Mouse (Mus musculus) right cerebral cortex, postnatal 4 days (tissue): ENCODE data around the gene Olfr640.

Experiments
- DNase-seq: peaks from one replicate; pipeline ENCODE4 v3.0.0-alpha.2; 2022

Gene Olfr640

DNA sequence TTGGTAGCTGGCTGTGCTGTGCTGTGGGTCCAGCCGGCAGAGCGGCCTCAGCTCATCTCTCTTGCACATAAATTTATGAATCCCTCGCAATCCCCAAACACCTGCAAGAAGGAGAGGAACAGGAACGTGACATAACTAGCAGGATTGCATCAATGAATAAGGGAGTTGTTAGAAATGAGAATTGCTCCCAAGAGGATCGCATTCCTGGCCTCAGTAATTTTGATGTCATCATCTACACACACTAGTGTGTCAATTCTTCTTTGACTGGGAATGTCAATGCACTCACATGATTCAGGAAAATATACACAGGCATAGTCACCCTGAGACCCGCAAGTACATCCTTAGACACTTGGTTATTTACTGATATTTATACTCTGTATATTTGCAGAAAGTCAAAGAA is at the start of gene Olfr640:
Gene Olfr640 (minus strand): TSS at position 101 of the 400 bp plus-strand sequence.
- no peak for DNase-seq

DNA sequence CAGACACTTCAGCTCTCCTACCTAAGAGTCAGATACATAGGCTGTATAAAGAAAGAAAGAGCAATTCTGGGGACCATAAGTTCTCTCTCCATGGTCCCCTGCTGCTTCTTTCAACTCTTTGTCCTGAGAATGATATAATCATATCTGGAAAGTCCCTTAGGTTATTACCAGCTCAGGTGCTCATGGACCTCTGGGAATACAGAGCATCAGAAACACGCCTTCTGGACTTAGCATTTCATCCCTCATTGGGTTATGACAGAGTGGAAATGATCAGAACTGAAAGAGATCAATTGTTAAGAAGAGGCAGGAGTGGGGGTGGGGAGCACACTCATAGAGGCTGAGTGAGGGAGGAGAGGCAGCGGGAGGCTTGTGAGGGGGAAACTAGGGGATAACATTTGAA is 46.4 kb upstream of the Olfr640 start, which contains the start of gene Olfr644:
Gene Olfr644 (minus strand): TSS at position 101 of the 400 bp plus-strand sequence.
- no peak for DNase-seq

DNA sequence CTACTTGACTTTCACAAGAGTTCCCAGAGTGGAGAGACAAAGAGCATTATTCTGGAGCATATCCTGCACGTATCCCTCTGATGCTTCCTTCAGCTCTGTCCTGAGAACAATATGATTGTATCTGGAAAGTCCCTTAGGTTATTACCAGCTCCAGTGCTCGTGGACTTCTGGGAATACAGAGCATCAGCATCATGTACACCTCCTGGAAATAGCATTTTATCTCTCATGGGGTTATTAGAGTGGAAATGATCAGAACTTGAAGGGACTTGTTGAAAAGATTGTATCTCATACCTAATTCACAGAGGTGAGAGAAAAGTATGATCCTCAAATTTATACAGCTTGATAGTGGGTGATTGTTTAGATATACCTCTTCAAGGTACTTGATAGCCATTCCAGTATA is 36.0 kb upstream of the Olfr640 start, which contains the start of gene 4930516K23Rik:
Gene 4930516K23Rik (minus strand): TSS at position 101 of the 400 bp plus-strand sequence.
- no peak for DNase-seq

DNA sequence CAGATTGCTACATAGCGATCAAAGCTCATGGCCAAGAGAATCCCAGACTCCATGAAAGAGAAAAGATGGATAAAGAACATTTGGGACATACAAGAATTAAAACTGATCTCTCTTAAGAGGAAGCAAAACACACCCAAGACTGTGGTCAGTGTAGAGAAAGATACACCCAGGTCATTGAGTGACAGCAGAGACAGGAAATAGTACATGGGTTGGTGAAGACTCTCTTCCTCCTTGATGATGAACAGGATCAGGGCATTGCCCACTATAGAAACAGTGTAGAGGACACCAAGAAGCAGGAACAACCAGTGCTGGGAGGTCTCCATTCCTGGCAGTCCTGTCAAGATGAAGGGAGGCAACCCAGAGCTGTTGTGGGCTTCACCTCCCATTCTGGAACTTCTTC is 33.8 kb upstream of the Olfr640 start:
- no peak for DNase-seq

DNA sequence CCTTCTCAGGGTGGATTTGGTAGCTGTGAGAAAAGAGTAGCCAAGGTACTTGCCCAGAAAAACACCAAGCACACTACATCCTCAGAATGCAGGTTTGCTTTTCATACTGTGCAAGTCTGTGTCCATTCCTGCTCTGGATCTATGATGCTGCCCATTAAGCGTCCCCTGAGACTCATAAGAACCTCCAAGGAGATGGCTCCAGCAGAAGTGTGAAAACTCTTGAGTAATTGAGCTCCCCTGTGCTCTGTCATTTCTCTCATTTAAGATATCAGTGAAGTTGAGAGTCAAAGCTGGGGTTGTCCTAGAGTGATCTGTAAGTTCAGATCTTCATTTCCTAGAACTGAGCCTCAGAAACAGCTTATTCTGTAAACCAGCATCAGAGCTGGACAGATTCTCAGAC is 27.2 kb upstream of the Olfr640 start, which contains the start of gene Olfr642:
Gene Olfr642 (minus strand): TSS at position 101 of the 400 bp plus-strand sequence.
- DNase-seq: no peak

DNA sequence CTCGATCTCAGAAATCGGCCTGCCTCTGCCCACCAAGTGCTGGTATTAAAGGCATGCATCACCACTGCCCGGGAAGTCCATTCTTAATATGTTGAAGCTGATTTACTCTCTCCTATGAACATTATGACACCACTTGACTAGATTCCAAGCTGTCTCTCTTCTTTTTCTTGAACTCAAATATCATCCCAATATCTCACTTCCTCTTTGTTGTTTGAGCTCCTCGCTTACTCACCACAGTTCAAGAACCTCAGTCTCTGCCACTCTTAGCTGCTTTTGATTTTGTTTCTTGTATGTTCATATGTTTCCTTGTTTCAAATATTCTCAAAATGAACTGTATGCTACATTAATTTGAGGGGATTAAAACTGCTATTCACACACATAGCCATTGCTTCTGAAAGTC is 25.4 kb upstream of the Olfr640 start:
- DNase-seq: no peak

DNA sequence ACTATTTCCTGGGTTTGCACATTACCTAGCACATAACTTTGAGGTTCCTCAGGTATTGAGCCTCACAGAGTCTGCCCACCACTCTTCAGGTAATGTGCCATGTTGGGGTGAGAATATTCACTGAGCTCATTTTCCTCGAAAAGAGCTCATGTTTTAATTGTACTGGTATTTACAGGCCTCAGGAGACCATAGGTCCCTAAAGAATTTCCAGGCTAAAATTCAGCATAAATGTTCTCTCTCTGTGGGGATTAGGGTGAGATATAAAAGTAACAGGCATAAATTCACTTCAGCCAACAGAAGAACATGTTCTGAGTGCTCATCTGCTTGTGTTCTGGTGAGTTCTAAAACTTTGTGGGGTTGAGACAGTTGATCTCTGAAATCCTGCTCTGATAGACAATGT is 9.8 kb upstream of the Olfr640 start, which contains the start of gene Olfr641:
Gene Olfr641 (plus strand): TSS at position 301 of the 400 bp plus-strand sequence.
- no peak for DNase-seq

DNA sequence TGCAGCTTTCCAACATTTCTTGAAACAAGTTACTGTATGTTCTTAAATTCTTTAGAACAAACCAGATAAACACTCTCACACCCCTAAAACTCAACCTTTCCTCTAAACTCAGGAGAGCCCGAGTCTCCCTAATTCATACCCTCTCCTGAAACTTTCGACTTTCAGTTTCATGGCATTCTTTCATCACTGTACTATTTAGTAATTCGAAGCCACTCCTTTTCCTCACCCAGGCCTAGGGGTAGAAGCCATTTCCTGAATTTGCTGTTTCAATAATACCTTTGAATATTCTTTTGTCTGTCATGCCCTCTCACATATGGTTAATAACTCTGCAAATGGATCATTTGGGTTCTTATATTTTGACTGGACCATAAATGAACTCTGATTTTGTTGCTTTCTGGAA is 1.6 kb upstream of the Olfr640 start:
- no peak for DNase-seq

DNA sequence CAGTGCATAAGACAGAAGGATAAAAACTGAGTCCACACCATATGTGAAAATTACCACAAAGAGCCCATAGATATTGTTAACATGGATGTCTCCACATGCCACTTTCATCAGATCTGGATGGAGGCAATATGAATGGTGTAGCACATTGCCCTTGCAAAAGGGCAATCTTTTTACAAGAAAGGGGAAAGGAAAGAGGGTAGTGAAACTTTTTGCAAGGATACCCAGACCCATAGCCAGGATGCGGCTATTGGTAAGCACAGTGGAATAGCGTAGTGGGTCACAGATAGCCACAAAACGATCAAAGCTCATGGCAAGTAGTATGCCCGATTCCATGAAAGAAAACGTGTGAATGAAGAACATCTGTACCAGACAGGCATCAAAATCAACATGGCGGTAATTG is 3.7 kb downstream of the Olfr640 start:
- no peak for DNase-seq

DNA sequence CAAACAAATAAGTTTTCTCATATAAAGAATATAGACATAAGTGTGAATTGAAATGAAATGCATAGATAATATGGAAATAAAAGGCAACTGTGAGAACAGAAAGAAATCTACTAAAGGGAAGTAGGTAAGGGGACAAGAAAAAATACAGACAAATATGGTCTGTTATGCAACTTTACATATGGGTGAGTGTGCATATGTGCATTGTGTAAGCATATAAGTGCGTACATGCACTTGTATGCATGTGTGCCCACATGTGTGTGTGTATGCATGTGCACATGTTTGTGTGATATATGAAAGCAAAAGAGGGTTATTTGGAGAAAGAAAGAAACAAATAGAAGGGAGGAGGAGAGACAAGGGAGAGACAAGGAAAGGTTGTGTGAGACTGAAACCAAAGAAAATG is 6.4 kb downstream of the Olfr640 start:
- DNase-seq: no peak

DNA sequence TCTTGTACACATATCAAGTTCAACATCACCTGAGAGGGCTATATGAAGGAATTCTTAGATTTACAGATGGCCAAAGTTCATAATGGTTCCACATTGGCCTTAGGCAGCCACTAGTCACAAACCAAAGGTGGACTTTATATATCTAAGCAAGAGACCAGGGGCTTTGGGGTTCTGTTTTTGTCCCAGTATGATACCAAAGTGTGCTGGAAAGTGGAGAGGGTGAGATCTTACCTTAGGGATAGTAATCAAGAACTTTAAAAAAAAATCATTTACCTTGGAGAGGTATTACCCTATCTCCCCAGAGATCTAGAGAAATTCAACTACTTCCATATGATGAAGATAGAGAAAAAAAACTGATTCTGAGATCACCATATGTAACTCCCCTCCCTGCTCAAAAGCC is 8.2 kb downstream of the Olfr640 start, which contains the start of gene Olfr639:
Gene Olfr639 (minus strand): TSS at position 101 of the 400 bp plus-strand sequence.
- no peak for DNase-seq

DNA sequence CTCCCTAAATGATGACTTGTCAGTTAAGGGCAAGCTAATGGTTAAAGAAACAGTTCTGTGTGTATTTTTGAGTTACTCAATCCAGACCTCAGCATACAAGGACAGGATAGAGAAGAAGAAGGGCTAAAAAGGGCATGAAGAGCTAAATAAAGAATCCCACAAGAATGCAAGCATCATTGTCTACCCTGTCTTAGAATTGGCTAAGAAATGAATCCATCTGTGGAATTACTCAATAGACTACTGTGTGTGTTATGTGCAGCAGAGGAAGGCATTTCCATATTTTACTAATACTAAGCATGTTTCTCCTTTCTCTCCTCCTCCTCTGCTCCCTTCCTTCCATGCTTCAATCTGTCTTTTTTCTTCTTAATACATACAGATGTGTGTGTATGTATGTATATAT is 26.2 kb downstream of the Olfr640 start:
- DNase-seq: no peak

DNA sequence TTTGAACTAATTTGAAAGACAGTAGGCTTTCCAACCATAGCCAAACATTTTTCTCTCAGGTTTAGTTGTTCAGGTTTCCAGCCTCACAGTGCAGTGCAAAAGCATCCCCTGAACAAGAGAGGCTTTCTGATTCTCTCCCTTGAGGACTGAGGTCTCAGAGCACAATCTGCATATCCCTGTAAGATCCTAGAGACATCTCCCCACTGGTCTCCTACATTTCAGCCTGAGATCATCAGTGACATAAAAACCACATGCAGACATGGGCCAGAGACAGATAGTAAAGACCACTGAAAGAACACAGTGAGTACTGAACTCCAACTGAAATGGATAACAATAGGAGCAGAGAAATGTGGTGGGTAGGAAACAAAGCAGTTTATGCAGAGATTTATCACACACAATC is 26.9 kb downstream of the Olfr640 start, which contains the start of gene Olfr638:
Gene Olfr638 (plus strand): TSS at position 301 of the 400 bp plus-strand sequence.
- no peak for DNase-seq

DNA sequence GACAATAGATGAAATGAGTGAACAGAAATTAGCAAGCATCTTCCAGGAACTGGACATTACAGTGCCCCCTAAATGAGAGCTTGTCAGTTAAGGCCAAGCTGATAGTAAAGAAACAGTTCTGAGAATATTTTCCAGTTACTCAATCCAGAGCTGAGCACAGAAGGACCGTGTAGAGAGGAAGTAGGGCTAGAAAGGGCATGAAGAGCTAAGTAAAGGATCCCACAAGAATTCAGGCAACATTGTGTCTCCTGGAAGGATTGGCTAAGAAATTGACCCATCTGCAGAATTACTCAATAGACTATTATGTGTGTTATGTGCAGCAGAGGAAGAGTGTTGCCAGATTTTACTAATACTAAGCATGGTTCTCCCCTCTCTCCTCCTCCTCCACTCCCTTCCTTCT is 53.6 kb downstream of the Olfr640 start:
- no peak for DNase-seq

DNA sequence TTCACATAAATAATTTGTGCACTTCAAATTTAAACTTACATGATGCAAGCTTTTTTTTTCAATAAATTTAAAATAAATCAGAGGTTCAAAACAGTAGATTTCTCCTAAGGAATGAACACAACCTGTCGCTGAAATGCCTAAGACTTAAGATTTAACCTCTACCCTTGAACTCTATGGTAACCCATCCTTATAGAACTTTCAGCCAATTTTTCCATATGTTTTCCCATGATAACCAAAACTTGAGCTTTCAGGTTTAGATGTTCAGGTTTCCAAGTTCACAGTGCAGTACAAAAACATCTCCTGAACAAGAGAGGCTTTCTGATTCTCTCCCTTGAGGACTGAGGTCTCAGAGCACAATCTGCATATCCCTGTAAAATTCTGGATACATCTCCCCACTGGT is 54.5 kb downstream of the Olfr640 start, which contains the start of gene Olfr635:
Gene Olfr635 (plus strand): TSS at position 301 of the 400 bp plus-strand sequence.
- DNase-seq: no peak
